Mouse (Mus musculus) neural tube, embryonic 13.5 days (tissue): ENCODE results near the gene Pced1b. TPM values are rescaled to one million over a fixed set of nuclear protein-coding genes. Genes with fewer than 3 reads are reported as not detected.

Experiments used
- ATAC-seq: fragments of 200-750 bp; cut with Nextera tagmentation; 2 replicates; pipeline ENCODE4 v1.8.0; 2017; ENCODE audit warnings: low read depth, mild to moderate bottlenecking, moderate TSS enrichment, moderate library complexity
- H3K27ac ChIP-seq: fragments of 300-500 bp; sonication (generic); replicated peaks from 2 replicates; pipeline ENCODE4 v1.5.1; 2015; ENCODE audit warnings: moderate library complexity, mild to moderate bottlenecking, inconsistent platforms
- H3K27me3 ChIP-seq: fragments of 300-500 bp; sonication (generic); 2 replicates; pipeline ENCODE4 v1.6.1; 2015; ENCODE audit warnings: mild to moderate bottlenecking, inconsistent platforms
- H3K36me3 ChIP-seq: fragments of 300-500 bp; sonication (generic); 2 replicates; pipeline ENCODE4 v1.6.1; 2015; ENCODE audit warnings: mild to moderate bottlenecking, inconsistent platforms
- H3K4me1 ChIP-seq: fragments of 300-500 bp; sonication (generic); replicated peaks from 2 replicates; pipeline ENCODE4 v1.6.1; 2015; ENCODE audit warnings: inconsistent platforms
- H3K4me2 ChIP-seq: fragments of 300-500 bp; sonication (generic); 2 replicates; pipeline ENCODE4 v1.6.1; 2015; ENCODE audit warnings: inconsistent platforms, mild to moderate bottlenecking, moderate library complexity
- H3K4me3 ChIP-seq: fragments of 300-500 bp; sonication (generic); 2 replicates; pipeline ENCODE4 v1.5.1; 2015; ENCODE audit warnings: mild to moderate bottlenecking, inconsistent platforms
- H3K9ac ChIP-seq: fragments of 300-500 bp; sonication (generic); 2 replicates; pipeline ENCODE4 v1.6.1; 2015; ENCODE audit warnings: moderate library complexity, mild to moderate bottlenecking, inconsistent platforms
- H3K9me3 ChIP-seq: fragments of 300-500 bp; sonication (generic); 2 replicates; pipeline ENCODE4 v1.6.1; 2016; ENCODE audit warnings: inconsistent platforms
- WGBS: fragments of 180-500 bp; shearing (Covaris S2); methylation state at CpG from one replicate; pipeline ENCODE4 v1.1.7; 2015; 5-methylcytosine and 5-hydroxymethylcytosine counted together
- polyA plus RNA-seq: library from polyadenylated mRNA; unstranded; fragments of >200 nt; fragmentation: Nextera tagmentation; extraction: Ambion mirVana; gene quantifications from 2 replicates; pipeline ENCODE4 v1.2.1, GENCODE M21; 2015

Gene Pced1b
- polyA plus RNA-seq, 1 experiment from 2014 or later = 3.1 TPM

DNA sequence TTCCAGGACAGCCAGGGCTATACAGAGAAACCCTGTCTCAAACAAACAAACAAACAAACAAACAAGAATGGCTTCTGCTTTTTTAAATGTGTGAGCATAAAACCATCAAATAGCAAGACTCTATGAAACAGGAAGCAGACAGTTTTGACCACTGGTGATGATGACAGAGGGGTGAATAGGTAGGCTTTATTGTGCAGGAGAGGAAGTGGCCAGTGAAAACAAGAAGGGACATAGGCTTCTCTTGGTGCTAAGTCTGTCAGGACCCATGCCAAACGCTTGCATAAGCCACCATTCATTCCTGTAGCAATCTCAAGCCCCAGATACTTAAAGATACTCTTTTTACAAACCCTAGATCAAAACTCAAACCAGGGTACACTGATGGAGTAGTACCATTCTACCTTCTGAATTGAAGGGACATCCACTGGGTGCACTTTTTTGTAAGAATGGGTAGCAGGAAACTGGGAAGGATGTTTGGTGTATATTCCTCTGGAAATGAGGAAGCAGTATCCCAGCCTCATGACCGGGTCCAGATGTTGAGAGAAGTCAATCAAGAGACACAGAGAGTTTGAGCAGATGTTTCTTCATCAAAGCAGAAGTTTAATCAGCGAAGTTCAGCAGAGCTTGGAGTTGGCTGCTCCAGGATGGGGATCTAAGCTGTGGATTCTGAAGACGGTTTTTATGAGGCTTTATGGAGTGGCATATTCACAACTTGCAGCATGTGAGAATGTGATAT lies 175.5 kb downstream of the Pced1b start:
- H3K9ac ChIP-seq = no peak overlapping the region
- WGBS = 82% methylated on average over 4 of the region's 4 CpGs
- no peak for ATAC-seq

GRCm38 (mm10) chr15:97424375-97424774 lies 177.5 kb downstream of the Pced1b start:
- WGBS = 70% methylated on average over 7 of the region's 7 CpGs
- H3K27ac ChIP-seq = no peak overlapping the region
- no peak for ATAC-seq

More for the DNA sequence above, 175.5 kb downstream of the Pced1b start:
- Histone ChIP-seq H3K4me2 (no peak overlapping the region), H3K9me3 (no peaks in the 10 kb centered on the region), H3K36me3 (no peaks in the 10 kb centered on the region), H3K4me3 (no peak overlapping the region), H3K27me3 (no peaks in the 10 kb centered on the region), H3K27ac (no peak overlapping the region), H3K4me1 (peaks cover 4% of the 10 kb centered on the region; the same call in 1 of the 2 replicates)

GRCm38 (mm10) chr15:97424961-97425360 lies 178.1 kb downstream of the Pced1b start:
- H3K4me2 ChIP-seq = no peak overlapping the region
- H3K9ac ChIP-seq = no peak overlapping the region
- H3K27me3 ChIP-seq = no peaks in the 10 kb centered on the region
- no peaks in the 10 kb centered on the region for H3K9me3 ChIP-seq
- no peak overlapping the region for H3K4me3 ChIP-seq
- no peak for ATAC-seq
- H3K4me1 ChIP-seq = no peaks in the 10 kb centered on the region
- no peak overlapping the region for H3K27ac ChIP-seq
- H3K36me3 ChIP-seq = no peaks in the 10 kb centered on the region
- WGBS = 90% methylated on average over 3 of the region's 3 CpGs

More at GRCm38 (mm10) chr15:97424375-97424774, 177.5 kb downstream of the Pced1b start:
- Histone ChIP-seq H3K4me1 (no peaks in the 10 kb centered on the region), H3K4me2 (no peak overlapping the region), H3K9me3 (no peaks in the 10 kb centered on the region), H3K4me3 (no peak overlapping the region), H3K27me3 (no peaks in the 10 kb centered on the region), H3K36me3 (no peaks in the 10 kb centered on the region), H3K9ac (no peak overlapping the region)

GRCm38 (mm10) chr15:97429201-97429900 lies 182.4 kb downstream of the Pced1b start:
- Histone ChIP-seq H3K9me3 (no peaks in the 10 kb centered on the region), H3K9ac (no peak overlapping the region), H3K4me1 (no peaks in the 10 kb centered on the region), H3K4me3 (no peak overlapping the region), H3K27me3 (no peaks in the 10 kb centered on the region), H3K36me3 (no peaks in the 10 kb centered on the region), H3K4me2 (no peak overlapping the region), H3K27ac (no peak overlapping the region)
- WGBS = 90% methylated on average over 12 of the region's 12 CpGs
- ATAC-seq = no peak

GRCm38 (mm10) chr15:97431533-97431932 lies 184.6 kb downstream of the Pced1b start:
- 92% methylated on average over 6 of the region's 6 CpGs for WGBS
- Histone ChIP-seq H3K27ac (no peak overlapping the region), H3K36me3 (no peaks in the 10 kb centered on the region), H3K4me1 (no peaks in the 10 kb centered on the region), H3K9ac (no peak overlapping the region), H3K27me3 (no peaks in the 10 kb centered on the region), H3K4me3 (no peak overlapping the region), H3K9me3 (no peaks in the 10 kb centered on the region; the same call in 1 of the 2 replicates), H3K4me2 (no peak overlapping the region)
- ATAC-seq = no peak

GRCm38 (mm10) chr15:97432221-97432620 lies 185.3 kb downstream of the Pced1b start:
- Histone ChIP-seq H3K9ac (no peak overlapping the region), H3K4me3 (no peak overlapping the region), H3K4me2 (no peak overlapping the region), H3K27me3 (no peaks in the 10 kb centered on the region), H3K36me3 (no peaks in the 10 kb centered on the region), H3K4me1 (no peaks in the 10 kb centered on the region), H3K9me3 (no peaks in the 10 kb centered on the region; the same call in 1 of the 2 replicates), H3K27ac (no peak overlapping the region)
- no peak for ATAC-seq
- 74% methylated on average over 4 of the region's 4 CpGs for WGBS

Other genes with a start within 250 kb of the Pced1b start
- 8.5 and 14.1 TPM in 2 replicates for gene Slc38a4, start 191.2 kb upstream of the Pced1b start, polyA plus RNA-seq
- 6.3 and 6.7 TPM in 2 replicates for gene Amigo2, start 180 bp downstream of the Pced1b start, polyA plus RNA-seq